Mouse (Mus musculus): Measurements from ENCODE around the gene Tiprl. TPM values are rescaled to one million over a fixed set of nuclear protein-coding genes. Genes with fewer than 3 reads are reported as not detected.

The Tiprl gene
- polyA plus RNA-seq, 1 experiment, result 13.2 TPM

GRCm38 (mm10) chr1:165203488-165204035 lies 33.2 kb downstream of the Tiprl start:
- Histone ChIP-seq H3K4me1 (ENCODE audit: control insufficient read depth, insufficient read depth, insufficient read length) (no peaks in the 10 kb centered on the region), H3K27ac (ENCODE audit: insufficient read depth, low read length) (no peak overlapping the region), H3K27me3 (ENCODE audit: control insufficient read depth, insufficient read depth, low read length) (no peaks in the 10 kb centered on the region), H3K36me3 (ENCODE audit: control insufficient read depth, insufficient read depth, low read length) (no peaks in the 10 kb centered on the region), H3K4me3 (ENCODE audit: extremely low read depth, insufficient read depth, insufficient read length) (no peak overlapping the region)
- WGBS, result 42% methylated on average over 2 of the region's 2 CpGs
- no peak for DNase-seq (ENCODE audit: low read depth in 1 of 2, low spot score in 2 of 2)
- no peak for TF ChIP-seq CTCF (IDR thresholded peaks at IDR 0.05; ENCODE audit: extremely low read depth, insufficient read depth, insufficient read length, insufficient replicate concordance)
- no peak for TF ChIP-seq POLR2A (IDR thresholded peaks at IDR 0.05; ENCODE audit: low read depth, low read length)

- DNase-seq (ENCODE audit: low read depth in 1 of 2, low spot score in 2 of 2), result no peak
- H3K27ac ChIP-seq (ENCODE audit: insufficient read depth, low read length), result no peak overlapping the region
- no peaks in the 10 kb centered on the region for H3K4me1 ChIP-seq (ENCODE audit: control insufficient read depth, insufficient read depth, insufficient read length)
- TF ChIP-seq CTCF (IDR thresholded peaks at IDR 0.05; ENCODE audit: extremely low read depth, insufficient read depth, insufficient read length, insufficient replicate concordance) (no peak), POLR2A (IDR thresholded peaks at IDR 0.05; ENCODE audit: low read depth, low read length) (no peak)
- no peak overlapping the region for H3K4me3 ChIP-seq (ENCODE audit: extremely low read depth, insufficient read depth, insufficient read length)
- H3K36me3 ChIP-seq (ENCODE audit: control insufficient read depth, insufficient read depth, low read length), result no peaks in the 10 kb centered on the region
- WGBS, result 91% methylated on average over 4 of the region's 4 CpGs
- no peaks in the 10 kb centered on the region for H3K27me3 ChIP-seq (ENCODE audit: control insufficient read depth, insufficient read depth, low read length)
Measured at GRCm38 (mm10) chr1:165201445-165202012, 35.3 kb downstream of the Tiprl start.

- DNase-seq (ENCODE audit: low read depth in 1 of 2, low spot score in 2 of 2), result no peak
Measured at GRCm38 (mm10) chr1:165200748-165201147, 36.0 kb downstream of the Tiprl start.

DNA sequence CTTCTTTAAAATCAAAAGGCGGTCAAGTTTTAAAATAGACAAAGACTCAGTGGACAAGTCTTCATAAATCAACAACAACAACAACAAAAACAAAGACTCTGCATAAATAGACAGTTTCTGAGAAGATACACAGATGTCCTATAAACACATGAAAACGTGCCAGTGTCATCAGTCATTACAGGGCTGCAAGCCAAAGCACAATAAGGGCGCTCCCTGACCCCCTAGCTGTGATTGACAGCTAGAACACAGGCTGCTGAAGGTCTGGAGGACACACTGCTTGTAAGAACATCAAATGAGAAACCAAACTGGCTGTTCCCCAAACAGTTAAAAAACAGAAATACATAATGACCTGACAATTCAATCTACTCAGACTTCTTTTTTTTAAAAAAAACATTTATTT lies 37.2 kb downstream of the Tiprl start:
- WGBS, result 90% methylated on average over 3 of the region's 3 CpGs
- Histone ChIP-seq H3K4me3 (ENCODE audit: extremely low read depth, insufficient read depth, insufficient read length) (no peak overlapping the region), H3K27me3 (ENCODE audit: control insufficient read depth, insufficient read depth, low read length) (no peaks in the 10 kb centered on the region), H3K27ac (ENCODE audit: insufficient read depth, low read length) (no peak overlapping the region), H3K4me1 (ENCODE audit: control insufficient read depth, insufficient read depth, insufficient read length) (no peaks in the 10 kb centered on the region; the same call in 1 of the 2 replicates), H3K36me3 (ENCODE audit: control insufficient read depth, insufficient read depth, low read length) (no peaks in the 10 kb centered on the region)
- no peak for TF ChIP-seq POLR2A (IDR thresholded peaks at IDR 0.05; ENCODE audit: low read depth, low read length)
- no peak for TF ChIP-seq CTCF (IDR thresholded peaks at IDR 0.05; ENCODE audit: extremely low read depth, insufficient read depth, insufficient read length, insufficient replicate concordance)
- DNase-seq (ENCODE audit: low read depth in 1 of 2, low spot score in 2 of 2), result no peak

More at GRCm38 (mm10) chr1:165200748-165201147, 36.0 kb downstream of the Tiprl start:
- H3K27me3 ChIP-seq (ENCODE audit: control insufficient read depth, insufficient read depth, low read length), result no peaks in the 10 kb centered on the region
- no peaks in the 10 kb centered on the region for H3K4me1 ChIP-seq (ENCODE audit: control insufficient read depth, insufficient read depth, insufficient read length)
- H3K36me3 ChIP-seq (ENCODE audit: control insufficient read depth, insufficient read depth, low read length), result no peaks in the 10 kb centered on the region
- TF ChIP-seq CTCF (IDR thresholded peaks at IDR 0.05; ENCODE audit: extremely low read depth, insufficient read depth, insufficient read length, insufficient replicate concordance) (no peak), POLR2A (IDR thresholded peaks at IDR 0.05; ENCODE audit: low read depth, low read length) (no peak)
- 88% methylated on average over 8 of the region's 8 CpGs for WGBS
- H3K27ac ChIP-seq (ENCODE audit: insufficient read depth, low read length), result no peak overlapping the region
- H3K4me3 ChIP-seq (ENCODE audit: extremely low read depth, insufficient read depth, insufficient read length), result no peak overlapping the region

- no peaks in the 10 kb centered on the region for H3K36me3 ChIP-seq (ENCODE audit: control insufficient read depth, insufficient read depth, low read length)
- DNase-seq (ENCODE audit: low read depth in 1 of 2, low spot score in 2 of 2), result no peak
Measured at GRCm38 (mm10) chr1:165198951-165199350, 37.8 kb downstream of the Tiprl start.

DNA sequence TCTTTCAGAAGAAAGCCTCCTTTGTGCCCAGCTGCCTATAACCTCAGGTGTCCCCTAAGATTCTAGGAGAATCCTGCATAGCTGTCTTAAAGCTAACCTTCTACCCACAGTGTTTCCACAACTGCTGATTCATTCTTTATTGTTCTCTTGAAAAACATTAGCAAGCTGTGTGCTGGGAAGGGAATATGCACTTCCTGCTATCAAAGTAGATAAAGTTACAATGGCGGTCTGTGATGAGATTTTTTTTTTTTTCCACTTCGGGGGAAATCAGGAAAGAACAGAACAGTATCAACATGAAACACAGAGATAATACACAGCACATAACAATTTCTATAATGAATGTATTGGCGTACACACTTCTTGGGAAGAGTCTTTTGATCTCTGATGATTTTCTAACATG lies 38.9 kb downstream of the Tiprl start:
- H3K27ac ChIP-seq (ENCODE audit: insufficient read depth, low read length), result no peak overlapping the region
- no peak overlapping the region for H3K4me3 ChIP-seq (ENCODE audit: extremely low read depth, insufficient read depth, insufficient read length)
- no peaks in the 10 kb centered on the region; the same call in 1 of the 2 replicates for H3K4me1 ChIP-seq (ENCODE audit: control insufficient read depth, insufficient read depth, insufficient read length)
- TF ChIP-seq CTCF (IDR thresholded peaks at IDR 0.05; ENCODE audit: extremely low read depth, insufficient read depth, insufficient read length, insufficient replicate concordance) (no peak), POLR2A (IDR thresholded peaks at IDR 0.05; ENCODE audit: low read depth, low read length) (no peak)
- 38% methylated on average over 3 of the region's 3 CpGs for WGBS
- no peaks in the 10 kb centered on the region for H3K27me3 ChIP-seq (ENCODE audit: control insufficient read depth, insufficient read depth, low read length)
- H3K36me3 ChIP-seq (ENCODE audit: control insufficient read depth, insufficient read depth, low read length), result no peaks in the 10 kb centered on the region
- DNase-seq (ENCODE audit: low read depth in 1 of 2, low spot score in 2 of 2), result no peak

More at GRCm38 (mm10) chr1:165198951-165199350, 37.8 kb downstream of the Tiprl start:
- Histone ChIP-seq H3K4me3 (ENCODE audit: extremely low read depth, insufficient read depth, insufficient read length) (no peak overlapping the region), H3K27me3 (ENCODE audit: control insufficient read depth, insufficient read depth, low read length) (no peaks in the 10 kb centered on the region), H3K4me1 (ENCODE audit: control insufficient read depth, insufficient read depth, insufficient read length) (no peaks in the 10 kb centered on the region; the same call in 1 of the 2 replicates), H3K27ac (ENCODE audit: insufficient read depth, low read length) (no peak overlapping the region)
- WGBS, result 74% methylated on average over 1 of the region's 1 CpGs
- no peak for TF ChIP-seq POLR2A (IDR thresholded peaks at IDR 0.05; ENCODE audit: low read depth, low read length)
- TF ChIP-seq CTCF (IDR thresholded peaks at IDR 0.05; ENCODE audit: extremely low read depth, insufficient read depth, insufficient read length, insufficient replicate concordance), result no peak

GRCm38 (mm10) chr1:165195396-165195960 lies 41.3 kb downstream of the Tiprl start:
- peaks cover 6% of the 10 kb centered on the region; the same call in 1 of the 2 replicates for H3K4me1 ChIP-seq (ENCODE audit: control insufficient read depth, insufficient read depth, insufficient read length)
- no peak for DNase-seq (ENCODE audit: low read depth in 1 of 2, low spot score in 2 of 2)
- H3K4me3 ChIP-seq (ENCODE audit: extremely low read depth, insufficient read depth, insufficient read length), result no peak overlapping the region
- 51% methylated on average over 3 of the region's 3 CpGs for WGBS
- TF ChIP-seq CTCF (IDR thresholded peaks at IDR 0.05; ENCODE audit: extremely low read depth, insufficient read depth, insufficient read length, insufficient replicate concordance) (no peak), POLR2A (IDR thresholded peaks at IDR 0.05; ENCODE audit: low read depth, low read length) (no peak)
- H3K27ac ChIP-seq (ENCODE audit: insufficient read depth, low read length), result no peak overlapping the region
- H3K36me3 ChIP-seq (ENCODE audit: control insufficient read depth, insufficient read depth, low read length), result no peaks in the 10 kb centered on the region
- H3K27me3 ChIP-seq (ENCODE audit: control insufficient read depth, insufficient read depth, low read length), result no peaks in the 10 kb centered on the region

Data from spleen, adult 2 months (tissue).